ENCODE assay signal across 11 mouse cellular contexts in genomic region chr11:52273183-52273941, GRCm38 (mm10). TPM values are rescaled to one million over a fixed set of nuclear protein-coding genes. Genes with fewer than 3 reads are reported as not detected.
DNase-seq lines count a peak whose midpoint lies in the region; ATAC-seq and TF ChIP-seq lines count a peak whose summit lies in the region.
"Had no signal": no experiment of that assay in that cellular context is flagged by ENCODE, and none has a peak within 500 bp of the region (broad histone marks: within the 10 kb centered on the region; RNA-seq: fewer than 3 reads in every experiment).

No protein-coding gene starts in this region.

- TF ChIP-seq EP300 in heart, postnatal 0 days (IDR thresholded peaks at IDR 0.05; ENCODE audit: low read depth): no peak

- no peaks in the 10 kb centered on the region for H3K36me3 ChIP-seq in kidney, embryonic 16.5 days (ENCODE audit: insufficient read depth, low read length)
- H3K36me3 ChIP-seq in heart, postnatal 0 days (replicated peaks; ENCODE audit: control insufficient read depth, insufficient read depth, low read length): no peaks in the 10 kb centered on the region; the same call in 1 of the 2 replicates
- H3K36me3 ChIP-seq in midbrain, embryonic 16.5 days (ENCODE audit: control insufficient read depth, insufficient read depth, low read length): no peaks in the 10 kb centered on the region
- H3K36me3 ChIP-seq: G1E had no signal

- peak; percentile 33; the same call in 1 of the 2 replicates for ATAC-seq in kidney, embryonic 16.5 days (ENCODE audit: low FRiP score, low TSS enrichment)
- peak; percentile 21; the same call in 1 of the 2 replicates for ATAC-seq in heart, postnatal 0 days (ENCODE audit: insufficient read depth, low read depth)
- no peak for ATAC-seq in midbrain, embryonic 16.5 days
- ATAC-seq: forebrain, embryonic 14.5 days had no signal

- no peak overlapping the region for H3K27ac ChIP-seq in kidney, embryonic 16.5 days (ENCODE audit: low read length)
- peak overlapping the region; percentile 36; the same call in 1 of the 2 replicates for H3K27ac ChIP-seq in heart, postnatal 0 days (ENCODE audit: low read depth)
- no peak overlapping the region for H3K27ac ChIP-seq in midbrain, embryonic 16.5 days (ENCODE audit: low read length)

- no peak overlapping the region for H3K9ac ChIP-seq in kidney, embryonic 16.5 days (replicated peaks; ENCODE audit: low read length)
- no peak overlapping the region for H3K9ac ChIP-seq in heart, postnatal 0 days (replicated peaks; ENCODE audit: low read depth, low read length)
- no peak overlapping the region for H3K9ac ChIP-seq in midbrain, embryonic 16.5 days (ENCODE audit: low read depth, low read length)

- 62% methylated on average over 11 of the region's 11 CpGs for WGBS in kidney, embryonic 16.5 days
- WGBS in heart, postnatal 0 days: 64% methylated on average over 11 of the region's 11 CpGs
- WGBS in midbrain, embryonic 16.5 days: 80% methylated on average over 11 of the region's 11 CpGs

- H3K9me3 ChIP-seq in kidney, embryonic 16.5 days (ENCODE audit: low read length): no peaks in the 10 kb centered on the region
- no peaks in the 10 kb centered on the region for H3K9me3 ChIP-seq in heart, postnatal 0 days (replicated peaks; ENCODE audit: control insufficient read depth, low read length)
- H3K9me3 ChIP-seq in midbrain, embryonic 16.5 days (replicated peaks; ENCODE audit: control insufficient read depth, low read length, poor library complexity, severe bottlenecking): no peaks in the 10 kb centered on the region
- H3K9me3 ChIP-seq: G1E had no signal

- H3K27me3 ChIP-seq in kidney, embryonic 16.5 days (ENCODE audit: insufficient read depth, low read length): no peaks in the 10 kb centered on the region
- no peaks in the 10 kb centered on the region for H3K27me3 ChIP-seq in heart, postnatal 0 days (ENCODE audit: control insufficient read depth, insufficient read depth, low read length)
- H3K27me3 ChIP-seq in midbrain, embryonic 16.5 days (ENCODE audit: control insufficient read depth, insufficient read depth, low read depth, low read length): no peaks in the 10 kb centered on the region

- DNase-seq in kidney, adult 18-20 months: no peak
- DNase-seq in adrenal gland, postnatal 25 days: peak; percentile 58
- no peak for DNase-seq in heart, postnatal 0 days (ENCODE audit: low spot score)
- DNase-seq in naive thymus-derived CD4-positive, alpha-beta T cell, adult 2 months (ENCODE audit: low read depth): peak; percentile 71
- DNase-seq in natural killer cell, adult 2 months (ENCODE audit: low spot score in 2 of 2): no peak
- no peak for DNase-seq in right cerebral cortex, postnatal 14 days

- H3K4me1 ChIP-seq in kidney, embryonic 16.5 days (ENCODE audit: insufficient read depth, low read length): peaks cover 25% of the 10 kb centered on the region
- peaks cover 43% of the 10 kb centered on the region for H3K4me1 ChIP-seq in heart, postnatal 0 days (ENCODE audit: control insufficient read depth, insufficient read depth)
- H3K4me1 ChIP-seq in midbrain, embryonic 16.5 days (ENCODE audit: control insufficient read depth, insufficient read depth, low read length): no peaks in the 10 kb centered on the region

- no peak overlapping the region for H3K4me2 ChIP-seq in kidney, embryonic 16.5 days (replicated peaks; ENCODE audit: low read depth, low read length)
- H3K4me2 ChIP-seq in heart, postnatal 0 days (ENCODE audit: low read depth, low read length): no peak overlapping the region; the same call in 1 of the 2 replicates
- no peak overlapping the region for H3K4me2 ChIP-seq in midbrain, embryonic 16.5 days (ENCODE audit: low read length)
- H3K4me2 ChIP-seq: liver, embryonic 11.5 days had no signal

- H3K4me3 ChIP-seq in kidney, embryonic 16.5 days (ENCODE audit: low read length): no peak overlapping the region
- H3K4me3 ChIP-seq in heart, postnatal 0 days (ENCODE audit: low read depth, low read length): no peak overlapping the region
- no peak overlapping the region for H3K4me3 ChIP-seq in midbrain, embryonic 16.5 days (ENCODE audit: low read depth, low read length)

- TF ChIP-seq CTCF in heart, postnatal 0 days (IDR thresholded peaks at IDR 0.05; ENCODE audit: low read depth): no peak

RNA-seq across cellular contexts. Expression of gene Tcf7, which starts 9.5 kb away (rescaled TPM):
- 5.6 and 7.1 TPM in 2 replicates for polyA plus RNA-seq in kidney, embryonic 16.5 days (2015; fragmentation: Nextera tagmentation; extraction: Ambion mirVana)
- 38.8 and 41.3 TPM in 2 replicates for total RNA-seq in adrenal gland, postnatal 25 days (2021)
- 0.15 and 5.2 TPM in 2 replicates for total RNA-seq in heart, postnatal 0 days (2014; rRNA removed; ENCODE audit: low replicate concordance)
- polyA plus RNA-seq in heart, postnatal 0 days (2015; fragmentation: Nextera tagmentation; extraction: Ambion mirVana): 0.88 and 1.1 TPM in 2 replicates
- polyA plus RNA-seq in midbrain, embryonic 16.5 days (2015; fragmentation: Nextera tagmentation; extraction: Ambion mirVana): 2.3 and 3.2 TPM in 2 replicates
- total RNA-seq: G1E had no signal
- polyA plus RNA-seq: G1E had no signal

RNA-seq across cellular contexts. Expression of gene Skp1a, which starts 41.6 kb away (rescaled TPM):
- 742 and 792 TPM in 2 replicates for polyA plus RNA-seq in kidney, embryonic 16.5 days (2015; fragmentation: Nextera tagmentation; extraction: Ambion mirVana)
- 448 and 476 TPM in 2 replicates for total RNA-seq in adrenal gland, postnatal 25 days (2021)
- total RNA-seq in heart, postnatal 0 days (2014; rRNA removed; ENCODE audit: low replicate concordance): 158 and 163 TPM in 2 replicates
- 492 and 524 TPM in 2 replicates for polyA plus RNA-seq in heart, postnatal 0 days (2015; fragmentation: Nextera tagmentation; extraction: Ambion mirVana)
- 1,072 and 1,120 TPM in 2 replicates for polyA plus RNA-seq in midbrain, embryonic 16.5 days (2015; fragmentation: Nextera tagmentation; extraction: Ambion mirVana)

RNA-seq across cellular contexts. Expression of gene Olfr1371, which starts 59.6 kb away (rescaled TPM):
- not detected in 2 replicates for polyA plus RNA-seq in kidney, embryonic 16.5 days (2015; fragmentation: Nextera tagmentation; extraction: Ambion mirVana)
- total RNA-seq in adrenal gland, postnatal 25 days (2021): not detected in 2 replicates
- total RNA-seq in heart, postnatal 0 days (2014; rRNA removed; ENCODE audit: low replicate concordance): not detected in 2 replicates
- not detected in 2 replicates for polyA plus RNA-seq in heart, postnatal 0 days (2015; fragmentation: Nextera tagmentation; extraction: Ambion mirVana)
- not detected in 2 replicates for polyA plus RNA-seq in midbrain, embryonic 16.5 days (2015; fragmentation: Nextera tagmentation; extraction: Ambion mirVana)
- polyA plus RNA-seq: forebrain, embryonic 14.5 days; G1E; liver, embryonic 11.5 days had no signal

Comparison
In these comparisons a context has a peak if more than half of its experiments do, and no peak if none do; other contexts are left out.
1. DNase-seq: peak in adrenal gland, postnatal 25 days (single experiment) and naive thymus-derived CD4-positive, alpha-beta T cell, adult 2 months (single experiment); none in kidney, adult 18-20 months (single experiment), heart, postnatal 0 days (single experiment), natural killer cell, adult 2 months (0 of 2) and right cerebral cortex, postnatal 14 days (single experiment).